Mouse (Mus musculus) hindbrain, embryonic 13.5 days (tissue): ENCODE data around the gene Ppp1r7. TPM values are rescaled to one million over a fixed set of nuclear protein-coding genes. Genes with fewer than 3 reads are reported as not detected.

Experiments
- ATAC-seq: fragments of 200-750 bp; cut with Nextera tagmentation; 2 replicates; pipeline ENCODE4 v1.8.0; 2017; ENCODE audit warnings: moderate TSS enrichment; ENCODE audit not compliant: low FRiP score
- H3K27ac ChIP-seq: fragments of 300-500 bp; sonication (generic); 2 replicates; pipeline ENCODE4 v1.5.1; 2015; ENCODE audit warnings: inconsistent platforms, mild to moderate bottlenecking, moderate library complexity
- H3K27me3 ChIP-seq: fragments of 300-500 bp; sonication (generic); 2 replicates; pipeline ENCODE4 v1.6.1; 2015; ENCODE audit warnings: mild to moderate bottlenecking, inconsistent platforms
- H3K36me3 ChIP-seq: fragments of 300-500 bp; sonication (generic); 2 replicates; pipeline ENCODE4 v1.6.1; 2015; ENCODE audit warnings: mild to moderate bottlenecking, inconsistent platforms
- H3K4me1 ChIP-seq: fragments of 300-500 bp; sonication (generic); replicated peaks from 2 replicates; pipeline ENCODE4 v1.6.1; 2015; ENCODE audit warnings: inconsistent platforms
- H3K4me2 ChIP-seq: fragments of 300-500 bp; sonication (generic); 2 replicates; pipeline ENCODE4 v1.6.1; 2015; ENCODE audit warnings: inconsistent platforms, mild to moderate bottlenecking, moderate library complexity
- H3K4me3 ChIP-seq: fragments of 300-500 bp; sonication (generic); 2 replicates; pipeline ENCODE4 v1.5.1; 2015; ENCODE audit warnings: mild to moderate bottlenecking, inconsistent platforms
- H3K9ac ChIP-seq: fragments of 300-500 bp; sonication (generic); 2 replicates; pipeline ENCODE4 v1.6.1; 2015; ENCODE audit warnings: mild to moderate bottlenecking, inconsistent platforms
- H3K9me3 ChIP-seq: fragments of 300-500 bp; sonication (generic); 2 replicates; pipeline ENCODE4 v1.6.1; 2016; ENCODE audit warnings: inconsistent platforms
- WGBS: fragments of 180-500 bp; shearing (Covaris S2); methylation state at CpG from one replicate; pipeline ENCODE4 v1.1.7; 2015; 5-methylcytosine and 5-hydroxymethylcytosine counted together
- microRNA-seq: library from miRNA; unstranded; fragments of <30 nt; microRNA quantifications from one replicate; pipeline ENCODE4, GENCODE M21; 2016
- polyA plus RNA-seq: library from polyadenylated mRNA; unstranded; fragments of >200 nt; fragmentation: Nextera tagmentation; extraction: Ambion mirVana; gene quantifications from 2 replicates; pipeline ENCODE4 v1.2.1, GENCODE M21; 2015

Ppp1r7 gene
- polyA plus RNA-seq, 1 experiment from 2014 or later = 57.5 TPM

DNA sequence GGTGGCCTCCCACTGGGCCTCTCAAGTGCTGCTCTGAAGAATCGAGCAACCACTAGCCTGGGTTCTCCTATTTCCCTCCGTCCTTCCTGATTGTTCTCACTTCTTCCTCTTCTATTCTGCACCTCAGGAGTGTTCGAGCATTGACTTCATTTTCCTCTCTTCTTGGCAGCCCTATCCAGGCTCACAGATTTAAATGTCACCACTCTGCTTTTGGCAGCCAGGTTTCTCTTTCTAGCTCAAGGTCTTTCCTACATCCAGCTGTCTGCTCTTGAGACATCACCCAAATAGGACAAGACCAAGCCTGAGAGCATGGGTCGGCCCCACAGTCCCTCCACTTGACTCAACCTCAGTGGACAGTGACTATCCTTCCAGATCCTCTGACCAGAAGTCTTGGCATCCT, 20.0 kb downstream of the Ppp1r7 start:
- Histone ChIP-seq H3K27ac (no peak overlapping the region), H3K4me3 (no peak overlapping the region), H3K27me3 (no peaks in the 10 kb centered on the region), H3K9ac (no peak overlapping the region), H3K4me1 (no peaks in the 10 kb centered on the region), H3K4me2 (no peak overlapping the region), H3K36me3 (peaks cover 90% of the 10 kb centered on the region), H3K9me3 (no peaks in the 10 kb centered on the region)
- no peak for ATAC-seq
- WGBS = 85% methylated on average over 4 of the region's 4 CpGs

DNA sequence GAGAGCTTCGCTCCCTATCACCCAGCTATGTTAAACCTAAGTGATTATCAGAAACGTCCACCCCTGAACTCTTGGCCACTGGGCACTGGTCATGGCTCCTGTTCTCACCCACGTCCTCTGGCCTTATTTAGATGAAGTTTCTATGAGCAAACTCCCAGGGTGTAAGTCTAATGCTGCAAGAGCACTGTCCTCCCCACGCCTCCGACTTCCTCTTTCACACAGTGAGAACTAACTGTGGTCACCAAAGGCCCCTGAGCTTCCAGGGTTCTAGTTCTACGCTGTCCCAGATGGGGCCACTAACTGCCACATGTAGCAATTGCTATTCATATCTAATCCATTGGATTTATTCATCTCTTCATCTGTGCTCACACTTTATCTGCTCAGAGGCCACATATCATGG, 23.0 kb downstream of the Ppp1r7 start:
- no peaks in the 10 kb centered on the region for H3K4me1 ChIP-seq
- H3K4me2 ChIP-seq = no peak overlapping the region
- peaks cover 74% of the 10 kb centered on the region for H3K36me3 ChIP-seq
- ATAC-seq = no peak
- H3K27ac ChIP-seq = no peak overlapping the region
- no peak overlapping the region for H3K4me3 ChIP-seq
- no peak overlapping the region for H3K9ac ChIP-seq
- H3K27me3 ChIP-seq = no peaks in the 10 kb centered on the region
- WGBS = 96% methylated on average over 6 of the region's 6 CpGs
- H3K9me3 ChIP-seq = no peaks in the 10 kb centered on the region

DNA sequence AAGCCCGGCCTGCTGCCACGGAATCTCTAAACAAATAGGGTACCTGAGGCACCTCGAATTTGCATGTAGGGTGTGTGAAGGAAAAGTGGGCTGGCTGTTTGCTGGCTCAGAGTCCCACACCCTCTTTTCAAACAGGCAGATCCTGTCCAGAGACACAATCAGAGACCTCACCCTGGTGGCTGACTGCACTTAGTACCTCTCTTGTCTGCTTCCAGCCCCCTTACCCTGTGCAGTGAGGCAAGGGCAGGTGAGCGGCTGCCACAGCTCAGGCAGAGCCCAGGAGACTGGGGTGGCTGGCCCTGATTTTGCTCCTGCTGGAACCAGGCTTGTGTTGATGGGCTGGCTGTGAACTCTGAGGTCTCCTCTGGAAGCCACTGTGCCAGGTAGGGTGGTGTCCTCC, 31.0 kb downstream of the Ppp1r7 start, which contains the start of gene Ano7:
TSS of gene Ano7 (plus strand) at position 266 of the 400 bp plus-strand sequence.
- H3K9me3 ChIP-seq = no peaks in the 10 kb centered on the region
- peaks cover 8% of the 10 kb centered on the region for H3K36me3 ChIP-seq
- WGBS = 84% methylated on average over 4 of the region's 4 CpGs
- no peak within 1 kb of the TSS for H3K9ac ChIP-seq
- H3K4me3 ChIP-seq = no peak within 1 kb of the TSS
- ATAC-seq = no peak
- no peaks in the 10 kb centered on the region for H3K27me3 ChIP-seq
- no peak within 1 kb of the TSS for H3K27ac ChIP-seq
- no peak within 1 kb of the TSS for H3K4me2 ChIP-seq
- H3K4me1 ChIP-seq = no peaks in the 10 kb centered on the region

DNA sequence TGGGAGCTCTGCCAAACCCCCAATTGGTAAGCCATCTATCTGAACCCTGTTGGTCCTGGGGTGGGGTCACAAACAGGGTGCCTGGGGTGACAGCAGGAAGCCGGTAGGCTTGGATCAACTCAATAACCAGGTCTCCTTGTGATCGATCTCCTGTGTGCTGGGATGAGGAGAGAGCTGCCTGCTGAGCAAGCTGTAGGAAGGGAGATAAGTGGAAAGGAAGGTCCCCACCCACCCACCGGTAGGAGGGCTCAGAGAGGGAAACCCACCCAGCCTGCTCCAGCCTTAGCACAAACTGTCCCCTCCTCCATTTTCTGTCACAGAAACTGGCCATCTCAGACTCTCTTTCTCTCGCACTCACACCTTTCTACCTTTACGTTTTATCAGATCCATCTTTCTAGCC, 34.7 kb downstream of the Ppp1r7 start:
- Histone ChIP-seq H3K9me3 (no peaks in the 10 kb centered on the region), H3K27me3 (no peaks in the 10 kb centered on the region), H3K4me3 (no peak overlapping the region), H3K9ac (no peak overlapping the region), H3K27ac (no peak overlapping the region), H3K36me3 (no peaks in the 10 kb centered on the region), H3K4me1 (no peaks in the 10 kb centered on the region), H3K4me2 (no peak overlapping the region)
- 74% methylated on average over 5 of the region's 5 CpGs for WGBS
- ATAC-seq = no peak

DNA sequence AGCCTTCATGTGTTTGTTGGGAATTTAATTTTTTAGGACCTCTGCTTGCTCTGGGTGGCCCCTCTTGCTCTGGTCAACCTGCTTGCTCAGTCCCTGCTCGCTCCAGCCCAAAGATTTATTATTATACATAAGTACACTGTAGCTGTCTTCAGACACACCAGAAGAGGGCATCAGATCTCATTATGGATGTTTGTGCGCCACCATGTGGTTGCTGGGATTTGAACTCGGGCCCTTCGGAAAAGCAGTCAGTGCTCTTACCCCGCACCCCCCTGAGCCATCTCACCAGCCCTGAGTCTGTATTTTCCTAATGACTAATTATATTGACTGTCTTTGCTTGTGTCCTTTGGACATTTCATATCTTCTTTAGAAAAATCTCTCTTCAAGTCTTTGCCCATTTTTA, 36.5 kb downstream of the Ppp1r7 start:
- Histone ChIP-seq H3K36me3 (no peaks in the 10 kb centered on the region), H3K4me3 (no peak overlapping the region), H3K4me2 (no peak overlapping the region), H3K4me1 (no peaks in the 10 kb centered on the region), H3K9me3 (no peaks in the 10 kb centered on the region), H3K27ac (no peak overlapping the region), H3K9ac (no peak overlapping the region), H3K27me3 (no peaks in the 10 kb centered on the region)
- 77% methylated on average over 5 of the region's 5 CpGs for WGBS
- no peak for ATAC-seq

DNA sequence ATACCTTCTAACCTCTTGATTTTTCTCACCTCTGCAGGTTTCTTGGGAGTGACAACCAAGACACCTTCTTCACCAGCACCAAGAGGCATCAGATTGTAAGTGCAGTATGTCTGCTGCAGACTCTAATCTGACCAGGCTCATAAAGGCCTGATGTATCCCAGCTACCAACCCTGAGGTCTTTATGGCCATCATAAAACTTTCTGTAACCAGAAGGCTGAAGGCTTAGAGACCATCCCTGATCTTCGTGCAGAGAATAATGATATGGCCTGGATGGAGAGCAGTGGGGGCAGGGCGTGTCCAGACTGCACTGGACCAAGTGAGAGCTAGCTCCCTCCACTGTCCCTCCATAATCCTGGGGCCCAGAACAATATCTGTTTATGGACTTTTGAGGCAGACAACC, 44.5 kb downstream of the Ppp1r7 start:
- no peak overlapping the region for H3K9ac ChIP-seq
- no peak overlapping the region for H3K4me3 ChIP-seq
- no peaks in the 10 kb centered on the region for H3K36me3 ChIP-seq
- ATAC-seq = no peak
- H3K9me3 ChIP-seq = no peaks in the 10 kb centered on the region
- WGBS = 78% methylated on average over 2 of the region's 2 CpGs
- H3K27me3 ChIP-seq = no peaks in the 10 kb centered on the region
- H3K4me2 ChIP-seq = no peak overlapping the region
- no peaks in the 10 kb centered on the region for H3K4me1 ChIP-seq
- no peak overlapping the region for H3K27ac ChIP-seq

DNA sequence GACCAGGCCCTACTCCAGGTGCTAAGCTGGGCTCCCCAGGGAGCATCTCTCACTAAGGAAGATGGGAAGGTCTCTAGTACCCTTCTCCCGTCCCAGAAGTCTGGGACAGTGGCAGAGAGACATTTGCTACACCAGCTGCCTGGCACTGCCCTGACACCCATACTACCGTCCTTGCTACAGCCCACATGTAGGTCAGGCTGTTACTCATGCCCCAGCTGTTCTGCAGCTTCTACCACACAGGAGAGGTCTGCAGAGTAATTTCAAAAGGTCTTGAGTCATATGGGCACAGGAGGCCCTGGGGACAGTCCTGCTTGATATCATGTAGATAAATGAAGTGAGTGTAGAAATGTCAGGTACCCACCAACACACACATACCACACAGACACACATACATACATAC, 46.3 kb downstream of the Ppp1r7 start:
- Histone ChIP-seq H3K4me3 (no peak overlapping the region), H3K27ac (no peak overlapping the region), H3K4me2 (no peak overlapping the region), H3K9ac (no peak overlapping the region), H3K27me3 (no peaks in the 10 kb centered on the region), H3K36me3 (no peaks in the 10 kb centered on the region), H3K4me1 (no peaks in the 10 kb centered on the region), H3K9me3 (no peaks in the 10 kb centered on the region)
- no peak for ATAC-seq
- 79% methylated on average over 2 of the region's 2 CpGs for WGBS

DNA sequence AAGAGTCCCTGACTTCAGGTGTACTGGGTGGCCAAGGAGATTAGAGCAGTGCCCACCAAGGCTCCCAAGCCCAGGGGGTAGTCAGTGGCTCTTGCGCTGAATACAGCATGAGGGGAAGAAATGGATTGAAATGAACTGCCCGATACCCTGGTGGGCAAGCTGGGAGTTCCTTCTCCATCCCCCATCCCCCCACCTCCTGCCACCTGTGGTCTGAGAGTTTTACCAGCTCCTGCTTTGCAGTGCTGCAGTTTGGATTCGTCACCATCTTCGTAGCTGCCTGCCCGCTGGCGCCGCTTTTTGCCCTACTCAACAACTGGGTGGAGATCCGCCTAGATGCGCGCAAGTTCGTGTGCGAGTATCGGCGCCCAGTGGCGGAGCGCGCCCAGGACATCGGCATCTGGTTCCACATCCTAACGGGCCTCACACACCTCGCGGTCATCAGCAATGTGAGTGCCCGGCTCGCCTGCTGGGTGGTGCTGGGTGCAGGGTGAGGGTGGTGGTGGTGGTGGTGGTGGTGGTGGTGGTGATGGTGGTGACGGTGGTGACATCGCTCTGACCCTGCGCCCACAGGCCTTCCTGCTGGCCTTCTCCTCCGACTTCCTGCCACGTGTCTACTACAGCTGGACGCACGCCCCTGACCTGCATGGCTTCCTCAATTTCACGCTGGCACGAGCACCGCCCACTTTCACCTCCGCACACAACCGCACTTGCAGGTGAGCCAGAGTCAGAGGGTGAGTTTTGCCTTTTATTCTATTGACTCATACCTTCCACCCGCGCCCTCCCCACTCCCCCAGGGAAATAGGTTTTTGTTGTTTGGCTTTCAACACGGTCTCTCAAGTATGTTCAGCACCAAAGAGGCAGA, 58.8 kb downstream of the Ppp1r7 start:
- Histone ChIP-seq H3K9me3 (no peaks in the 10 kb centered on the region), H3K4me3 (peak overlapping the region; percentile 11; the same call in 1 of the 2 replicates), H3K9ac (no peak overlapping the region), H3K4me2 (peak overlapping the region; percentile 42), H3K27me3 (peaks cover 9% of the 10 kb centered on the region; the same call in 1 of the 2 replicates), H3K36me3 (peaks cover 10% of the 10 kb centered on the region), H3K4me1 (peaks cover 3% of the 10 kb centered on the region), H3K27ac (no peak overlapping the region)
- 33% methylated on average over 38 of the region's 38 CpGs for WGBS
- ATAC-seq = no peak

DNA sequence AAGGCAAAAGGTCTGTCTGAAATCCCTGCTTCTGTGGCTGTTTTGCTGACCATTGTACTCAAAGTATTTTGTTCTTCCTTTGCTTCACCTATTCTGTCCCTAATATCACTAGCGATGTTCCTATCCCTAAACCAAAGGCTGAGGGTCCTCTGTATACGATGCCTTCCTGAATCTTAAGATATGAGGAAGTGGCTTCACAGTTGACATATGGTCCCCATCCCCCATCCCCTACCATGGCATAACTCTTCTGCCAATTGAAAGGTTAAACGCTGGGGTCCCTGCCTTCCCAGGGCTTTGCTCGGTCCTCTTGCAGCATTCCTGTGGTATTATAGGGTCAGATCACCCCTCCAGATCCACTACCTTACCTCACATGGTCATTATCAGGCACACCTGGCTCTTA, 60.7 kb downstream of the Ppp1r7 start:
- Histone ChIP-seq H3K4me3 (no peak overlapping the region), H3K36me3 (peaks cover 29% of the 10 kb centered on the region), H3K27me3 (peaks cover 9% of the 10 kb centered on the region; the same call in 1 of the 2 replicates), H3K4me1 (peaks cover 3% of the 10 kb centered on the region), H3K9me3 (no peaks in the 10 kb centered on the region), H3K4me2 (no peak overlapping the region), H3K27ac (no peak overlapping the region), H3K9ac (no peak overlapping the region)
- WGBS = 91% methylated on average over 4 of the region's 4 CpGs
- no peak for ATAC-seq

Small RNAs within 50 kb of the gene (microRNA-seq; reads per million reads assigned to microRNA genes)
- not detected for gene Mir6345
- gene Mir6902 = not detected

Other genes with a start within 250 kb of the Ppp1r7 start
- 340 and 349 TPM in 2 replicates for gene Kif1a, start 240.9 kb upstream of the Ppp1r7 start, polyA plus RNA-seq
- gene Agxt, start 207.6 kb upstream of the Ppp1r7 start, polyA plus RNA-seq = not detected in 2 replicates
- gene 2310007B03Rik, start 181.9 kb upstream of the Ppp1r7 start, polyA plus RNA-seq = 0.29 and 0.30 TPM in 2 replicates
- gene Crocc2, start 174.1 kb upstream of the Ppp1r7 start, polyA plus RNA-seq = 0.19 and 0.38 TPM in 2 replicates
- 8.8 and 9.3 TPM in 2 replicates for gene Sned1, start 107.0 kb upstream of the Ppp1r7 start, polyA plus RNA-seq
- gene Mterf4, start 36.9 kb upstream of the Ppp1r7 start, polyA plus RNA-seq = 35.8 and 36.2 TPM in 2 replicates
- 6.5 and 7.0 TPM in 2 replicates for gene Pask, start 628 bp downstream of the Ppp1r7 start, polyA plus RNA-seq
- 0.14 and 0.27 TPM in 2 replicates for gene Ano7, start 31.1 kb downstream of the Ppp1r7 start, polyA plus RNA-seq
- 95.2 and 102 TPM in 2 replicates for gene Hdlbp, start 136.0 kb downstream of the Ppp1r7 start, polyA plus RNA-seq
- 5.9 TPM in 2 replicates for gene Farp2, start 169.2 kb downstream of the Ppp1r7 start, polyA plus RNA-seq